Mouse (Mus musculus) thymus, postnatal 25 days (tissue): ENCODE results near the gene Ssx2ip.
"Not testable (repeated sequence)": the region's sequence is repeated elsewhere in the genome, so short reads cannot be mapped to it uniquely, and the experiment has no call there.

Source experiments
- DNase-seq: peaks from one replicate; pipeline ENCODE4 v3.0.0; 2022

The Ssx2ip gene

GRCm38 (mm10) chr3:146405213-146406006 is 968 bp downstream of the Ssx2ip start:
- DNase-seq, result no peak

GRCm38 (mm10) chr3:146406007-146406341 is 1.5 kb downstream of the Ssx2ip start:
- DNase-seq, result no peak

GRCm38 (mm10) chr3:146407086-146407721 is 2.8 kb downstream of the Ssx2ip start:
- DNase-seq, result no peak

- no peak for DNase-seq
Observed at GRCm38 (mm10) chr3:146410114-146410513, 5.7 kb downstream of the Ssx2ip start.

- DNase-seq, result no peak
Observed at GRCm38 (mm10) chr3:146412008-146412407, 7.6 kb downstream of the Ssx2ip start.

GRCm38 (mm10) chr3:146412480-146412879 is 8.0 kb downstream of the Ssx2ip start:
- no peak for DNase-seq

- DNase-seq, result no peak
Observed at GRCm38 (mm10) chr3:146413016-146413415, 8.6 kb downstream of the Ssx2ip start.

GRCm38 (mm10) chr3:146413992-146414391 is 9.6 kb downstream of the Ssx2ip start:
- DNase-seq, result no peak

- no peak for DNase-seq
Observed at GRCm38 (mm10) chr3:146414555-146414954, 10.1 kb downstream of the Ssx2ip start.

- DNase-seq, result no peak
Observed at GRCm38 (mm10) chr3:146417873-146418272, 13.4 kb downstream of the Ssx2ip start.

- DNase-seq, result no peak
Observed at GRCm38 (mm10) chr3:146418901-146419300, 14.5 kb downstream of the Ssx2ip start.

GRCm38 (mm10) chr3:146419534-146419933 is 15.1 kb downstream of the Ssx2ip start:
- no peak for DNase-seq

GRCm38 (mm10) chr3:146419992-146420537 is 15.6 kb downstream of the Ssx2ip start:
- no peak for DNase-seq

GRCm38 (mm10) chr3:146421787-146422186 is 17.3 kb downstream of the Ssx2ip start:
- no peak for DNase-seq

- no peak for DNase-seq
Observed at GRCm38 (mm10) chr3:146423710-146424109, 19.3 kb downstream of the Ssx2ip start.

- DNase-seq, result no peak
Observed at GRCm38 (mm10) chr3:146424306-146424900, 20.0 kb downstream of the Ssx2ip start.

GRCm38 (mm10) chr3:146425902-146426301 is 21.5 kb downstream of the Ssx2ip start:
- no peak for DNase-seq

- no peak for DNase-seq
Observed at GRCm38 (mm10) chr3:146426489-146426888, 22.0 kb downstream of the Ssx2ip start.

- not testable (repeated sequence) for DNase-seq
Observed at GRCm38 (mm10) chr3:146433063-146433462, 28.6 kb downstream of the Ssx2ip start.

- no peak for DNase-seq
Observed at GRCm38 (mm10) chr3:146433681-146434350, 29.4 kb downstream of the Ssx2ip start.

- DNase-seq, result no peak
Observed at GRCm38 (mm10) chr3:146434686-146435085, 30.2 kb downstream of the Ssx2ip start.

- no peak for DNase-seq
Observed at GRCm38 (mm10) chr3:146435533-146435932, 31.1 kb downstream of the Ssx2ip start.

GRCm38 (mm10) chr3:146436114-146436513 is 31.7 kb downstream of the Ssx2ip start:
- DNase-seq, result no peak
